Mouse (Mus musculus) thymus, adult 2 months (tissue): ENCODE measurements around the gene Tbc1d13.

Source experiments
- CTCF ChIP-seq: fragments of 200-500 bp; IDR thresholded peaks from 2 replicates; pipeline ENCODE4 v1.5.1; 2012; ENCODE audit warnings: mild to moderate bottlenecking, control low read depth, low read length, moderate library complexity, borderline replicate concordance; ENCODE audit not compliant: control insufficient read depth, poor library complexity, insufficient read depth; ENCODE audit errors: extremely low read depth
- POLR2A ChIP-seq: fragments of 200-500 bp; IDR thresholded peaks from 2 replicates; pipeline ENCODE4 v1.6.1; 2012; ENCODE audit warnings: mild to moderate bottlenecking, low read length, control low read depth, moderate library complexity; ENCODE audit not compliant: control insufficient read depth, poor library complexity, insufficient read depth; ENCODE audit errors: extremely low read depth

GRCm38 (mm10) chr2:30194656-30195055 lies 61.1 kb downstream of the Tbc1d13 start:
- TF ChIP-seq CTCF (no peak), POLR2A (no peak)
